Mouse (Mus musculus) small intestine, adult 2 months (tissue): Measurements from ENCODE around the gene Plekhd1.

ENCODE experiments used
- CTCF ChIP-seq: fragments of 200-500 bp; IDR thresholded peaks from 2 replicates; pipeline ENCODE4 v1.5.1; 2012; ENCODE audit warnings: low read depth, mild to moderate bottlenecking, control low read depth, inconsistent platforms, low read length, moderate library complexity, mixed read lengths; ENCODE audit not compliant: insufficient replicate concordance, insufficient read length; ENCODE audit errors: extremely low read depth
- POLR2A ChIP-seq: fragments of 200-500 bp; IDR thresholded peaks from 2 replicates; pipeline ENCODE4 v1.6.1; 2012; ENCODE audit warnings: low read depth, mild to moderate bottlenecking, control low read depth, inconsistent platforms, low read length, moderate library complexity

DNA sequence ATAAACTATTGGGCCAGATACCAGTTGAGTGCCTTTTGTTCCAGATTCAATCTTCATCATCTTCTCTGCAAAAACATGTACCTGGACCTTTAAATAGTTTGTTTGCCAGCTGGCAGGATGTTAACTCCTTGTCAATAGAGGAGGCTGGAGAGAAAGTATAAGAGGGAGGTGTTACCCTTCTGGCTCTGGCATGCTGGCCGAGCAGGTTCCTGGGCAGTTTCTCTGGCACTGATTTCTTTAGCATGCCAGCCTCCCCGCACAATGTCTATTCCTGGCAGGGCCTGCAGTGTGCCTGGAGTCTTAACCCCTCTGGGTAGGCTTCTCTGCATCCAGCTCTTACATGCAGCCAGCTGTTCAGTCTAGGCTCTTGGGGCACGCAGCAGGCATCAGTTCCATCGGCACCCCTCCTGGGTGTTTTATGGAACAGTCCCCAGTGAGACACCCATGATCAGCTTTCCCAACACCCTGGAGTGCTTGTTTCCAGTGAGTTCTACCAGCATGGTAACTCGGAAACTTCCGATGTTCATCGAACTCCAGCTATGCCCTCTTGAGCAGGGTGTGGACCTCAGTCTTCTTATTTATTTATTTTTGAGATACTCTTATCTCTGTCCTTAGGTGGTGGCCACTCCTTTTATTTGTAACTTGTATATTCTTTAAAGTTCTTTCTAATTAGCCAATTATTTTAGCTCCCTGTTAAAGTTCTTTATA is 38.3 kb upstream of the Plekhd1 start:
- no peak for TF ChIP-seq CTCF
- no peak for TF ChIP-seq POLR2A
